Mouse (Mus musculus) kidney, embryonic 15.5 days (tissue): ENCODE measurements around the gene Kiz. TPM values are rescaled to one million over a fixed set of nuclear protein-coding genes. Genes with fewer than 3 reads are reported as not detected.

Source experiments
- ATAC-seq: fragments of 200-750 bp; cut with Nextera tagmentation; replicated peaks from 2 replicates; pipeline ENCODE4 v1.8.0; 2017; ENCODE audit warnings: moderate TSS enrichment; ENCODE audit not compliant: low FRiP score
- H3K27ac ChIP-seq: fragments of 300-500 bp; sonication (generic); 2 replicates; pipeline ENCODE4 v1.5.1; 2015; ENCODE audit warnings: mild to moderate bottlenecking, inconsistent platforms
- H3K27me3 ChIP-seq: fragments of 300-500 bp; sonication (generic); 2 replicates; pipeline ENCODE4 v1.6.1; 2015; ENCODE audit warnings: inconsistent platforms
- H3K36me3 ChIP-seq: fragments of 300-500 bp; sonication (generic); 2 replicates; pipeline ENCODE4 v1.6.1; 2015; ENCODE audit warnings: inconsistent platforms
- H3K4me1 ChIP-seq: fragments of 300-500 bp; sonication (generic); 2 replicates; pipeline ENCODE4 v1.6.1; 2015; ENCODE audit warnings: inconsistent platforms
- H3K4me2 ChIP-seq: fragments of 300-500 bp; sonication (generic); 2 replicates; pipeline ENCODE4 v1.6.1; 2015; ENCODE audit warnings: moderate library complexity, mild to moderate bottlenecking, inconsistent platforms
- H3K4me3 ChIP-seq: fragments of 300-500 bp; sonication (generic); replicated peaks from 2 replicates; pipeline ENCODE4 v1.5.1; 2015; ENCODE audit warnings: mild to moderate bottlenecking, inconsistent platforms
- H3K9ac ChIP-seq: fragments of 300-500 bp; sonication (generic); 2 replicates; pipeline ENCODE4 v1.6.1; 2015; ENCODE audit warnings: mild to moderate bottlenecking, inconsistent platforms
- H3K9me3 ChIP-seq: fragments of 300-500 bp; sonication (generic); replicated peaks from 2 replicates; pipeline ENCODE4 v1.6.1; 2016; ENCODE audit warnings: inconsistent platforms
- WGBS: fragments of 180-500 bp; shearing (Covaris S2); methylation state at CpG from one replicate; pipeline ENCODE4 v1.1.7; 2015; ENCODE audit warnings: mixed read lengths; 5-methylcytosine and 5-hydroxymethylcytosine counted together
- polyA plus RNA-seq: library from polyadenylated mRNA; unstranded; fragments of >200 nt; fragmentation: Nextera tagmentation; extraction: Ambion mirVana; gene quantifications from 2 replicates; pipeline ENCODE4 v1.2.1, GENCODE M21; 2015

The Kiz gene
- polyA plus RNA-seq, 1 experiment from 2014 or later, result 33.5 TPM

DNA sequence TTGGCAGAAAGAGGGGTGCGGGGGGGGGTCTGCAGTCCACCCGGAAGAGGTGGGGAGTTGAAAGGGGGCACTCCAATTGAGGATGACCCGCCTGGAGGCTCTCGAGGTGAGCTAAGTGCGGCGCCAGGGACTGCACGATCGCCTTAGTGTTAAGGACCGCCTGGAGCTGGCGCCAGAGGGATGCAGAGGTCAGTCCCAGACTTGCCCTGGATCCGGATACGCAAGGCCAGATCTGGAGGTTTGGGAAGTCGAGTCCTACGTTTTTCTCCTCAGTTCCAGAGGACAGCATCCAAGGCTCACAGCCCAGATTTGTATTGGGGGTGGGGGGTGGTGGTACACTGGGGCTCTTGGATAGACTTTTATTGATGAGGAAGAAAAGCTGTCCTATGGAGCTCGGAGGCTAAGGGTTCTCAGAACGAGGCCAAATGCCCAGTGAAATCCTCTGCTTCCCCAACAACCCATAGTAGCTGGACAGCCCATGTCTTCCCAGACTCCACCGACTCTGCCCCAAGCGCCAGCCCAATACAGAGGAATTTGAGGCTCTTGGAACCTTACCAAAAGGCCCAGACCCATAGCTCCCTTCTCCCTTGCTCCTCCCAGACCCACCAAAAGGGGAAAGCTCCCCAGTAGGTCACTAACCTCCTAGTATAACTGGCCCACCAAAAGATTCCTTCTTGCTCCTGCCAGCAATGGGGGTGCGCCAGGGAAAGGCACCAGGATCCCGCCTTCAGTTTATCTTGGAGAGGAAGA, 20.2 kb upstream of the Kiz start:
- H3K4me2 ChIP-seq, result peak overlapping the region; percentile 53
- H3K27me3 ChIP-seq, result peaks cover 97% of the 10 kb centered on the region
- peak; percentile 60 for ATAC-seq
- no peak overlapping the region for H3K27ac ChIP-seq
- peaks cover 25% of the 10 kb centered on the region for H3K4me1 ChIP-seq
- no peak overlapping the region for H3K9ac ChIP-seq
- no peaks in the 10 kb centered on the region for H3K9me3 ChIP-seq
- peak overlapping the region; percentile 32 for H3K4me3 ChIP-seq
- no peaks in the 10 kb centered on the region for H3K36me3 ChIP-seq
- 4% methylated on average over 20 of the region's 20 CpGs for WGBS

DNA sequence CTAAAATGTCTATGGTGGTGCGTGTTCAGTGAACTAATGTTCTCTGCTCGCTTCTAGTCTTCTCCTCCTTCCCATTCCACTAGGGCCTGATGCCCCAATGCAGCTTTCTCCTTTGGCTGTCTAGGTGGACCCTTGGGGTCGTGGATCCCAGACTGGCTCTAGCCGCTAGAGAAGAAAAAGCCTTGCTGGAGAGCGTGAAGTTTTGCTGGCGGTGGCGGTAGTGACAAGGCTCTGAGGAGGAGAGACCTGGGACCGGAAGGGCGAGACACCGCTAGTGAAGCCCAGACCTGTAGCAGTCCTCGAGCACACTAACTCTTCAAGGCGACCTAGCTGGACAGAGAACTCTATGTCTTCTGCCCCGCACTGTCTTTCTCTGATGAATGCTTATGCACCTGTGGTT, 19.4 kb upstream of the Kiz start:
- Histone ChIP-seq H3K4me3 (no peak overlapping the region), H3K9ac (no peak overlapping the region), H3K36me3 (no peaks in the 10 kb centered on the region), H3K4me1 (peaks cover 25% of the 10 kb centered on the region), H3K4me2 (no peak overlapping the region), H3K27me3 (peaks cover 97% of the 10 kb centered on the region), H3K9me3 (no peaks in the 10 kb centered on the region), H3K27ac (no peak overlapping the region)
- ATAC-seq, result no peak
- 2% methylated on average over 13 of the region's 13 CpGs for WGBS

DNA sequence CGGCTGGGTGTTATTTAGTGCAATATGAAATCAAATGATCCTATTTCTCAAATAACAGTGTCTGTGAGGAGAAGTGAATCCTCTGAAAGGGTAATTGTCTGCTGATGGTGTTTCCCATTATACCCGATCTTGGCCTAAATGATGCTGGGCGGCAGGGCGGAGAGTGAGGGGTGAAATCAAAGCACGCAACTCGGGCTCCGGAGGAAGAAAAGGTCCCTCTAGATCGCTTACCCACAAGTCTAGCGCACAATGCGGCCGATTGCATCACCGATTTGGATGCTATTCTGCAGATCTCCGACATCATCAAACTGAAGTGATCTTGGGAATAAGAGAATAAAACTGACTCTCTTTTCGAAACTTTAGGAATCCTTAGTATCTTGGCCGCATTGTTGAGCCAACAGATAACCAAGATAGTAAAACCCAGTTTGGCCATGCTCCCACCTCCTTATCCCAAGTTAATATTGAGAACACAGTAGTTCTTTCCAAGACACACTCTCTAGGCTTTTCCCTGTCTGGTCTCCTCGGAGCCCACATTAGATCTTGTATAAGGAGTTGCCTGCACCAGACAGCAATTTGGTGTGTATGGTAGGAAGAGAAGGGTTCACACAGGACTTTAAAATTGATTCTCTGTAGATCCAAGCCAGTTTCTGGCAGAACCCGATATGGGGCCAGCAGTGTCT, 18.7 kb upstream of the Kiz start:
- no peak overlapping the region for H3K4me2 ChIP-seq
- no peaks in the 10 kb centered on the region for H3K36me3 ChIP-seq
- WGBS, result 2% methylated on average over 17 of the region's 17 CpGs
- no peak for ATAC-seq
- H3K4me3 ChIP-seq, result no peak overlapping the region
- H3K9me3 ChIP-seq, result no peaks in the 10 kb centered on the region
- no peak overlapping the region for H3K9ac ChIP-seq
- no peak overlapping the region for H3K27ac ChIP-seq
- H3K4me1 ChIP-seq, result peaks cover 25% of the 10 kb centered on the region
- H3K27me3 ChIP-seq, result peaks cover 100% of the 10 kb centered on the region

DNA sequence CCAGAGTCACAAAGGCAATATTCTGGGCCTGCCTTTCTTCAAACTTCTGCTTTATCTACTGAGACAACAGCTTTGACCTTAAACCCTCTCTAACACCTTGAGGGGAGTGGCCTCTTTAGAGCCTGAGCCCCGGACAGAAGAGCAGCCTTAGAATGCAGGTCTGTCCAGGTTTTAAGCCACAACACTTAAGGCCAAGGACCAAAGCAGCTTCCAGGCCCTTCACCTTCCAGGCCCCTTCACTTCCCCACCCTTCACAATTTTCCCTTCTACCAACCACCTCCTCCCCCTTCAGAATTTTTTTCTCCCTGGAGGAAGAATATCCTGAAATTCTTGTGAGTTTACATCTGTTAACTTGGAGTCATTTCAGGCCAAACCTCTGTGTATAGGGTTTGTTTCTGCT, 18.0 kb upstream of the Kiz start:
- WGBS, result 4% methylated on average over 1 of the region's 1 CpGs
- no peak overlapping the region for H3K9ac ChIP-seq
- peaks cover 25% of the 10 kb centered on the region for H3K4me1 ChIP-seq
- H3K36me3 ChIP-seq, result no peaks in the 10 kb centered on the region
- no peaks in the 10 kb centered on the region for H3K9me3 ChIP-seq
- peaks cover 100% of the 10 kb centered on the region for H3K27me3 ChIP-seq
- H3K4me2 ChIP-seq, result no peak overlapping the region
- no peak overlapping the region for H3K4me3 ChIP-seq
- no peak overlapping the region for H3K27ac ChIP-seq
- no peak for ATAC-seq

DNA sequence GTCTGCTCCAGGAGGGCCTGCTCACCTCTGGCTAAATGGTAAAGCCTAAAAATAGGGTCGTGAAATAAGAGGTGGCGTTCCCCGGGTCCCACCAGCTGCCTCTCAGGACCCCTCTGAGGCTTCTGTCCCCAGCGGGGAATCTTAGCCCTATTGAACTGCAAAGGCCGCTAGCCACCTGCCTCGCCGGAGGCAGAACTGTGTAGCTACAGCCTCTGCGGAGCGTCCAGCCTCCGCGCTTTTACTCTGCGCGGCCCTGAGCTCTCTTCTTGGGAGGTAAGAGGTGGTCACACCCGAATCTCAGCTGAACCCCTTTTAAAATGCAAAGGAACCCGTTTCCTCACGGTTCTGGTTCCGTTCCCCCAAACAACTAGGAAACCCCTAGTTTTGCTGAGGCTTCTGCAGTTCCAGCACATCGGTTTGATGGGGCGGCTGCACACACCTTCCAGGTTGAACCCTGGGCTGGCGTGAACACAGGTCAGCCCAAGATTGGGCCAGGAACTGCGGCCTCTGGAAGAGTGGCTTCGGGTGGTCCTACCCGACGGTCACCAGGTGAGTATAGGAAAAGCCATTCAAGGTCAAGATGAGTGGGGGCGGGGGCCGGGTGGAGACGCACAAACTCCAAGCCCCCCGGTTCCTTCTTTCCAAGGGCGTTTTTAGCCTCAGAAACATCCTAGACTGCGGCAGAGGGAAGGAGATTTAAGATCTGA, 16.9 kb upstream of the Kiz start:
- 1% methylated on average over 30 of the region's 30 CpGs for WGBS
- ATAC-seq, result no peak; the same call in 1 of the 2 replicates
- no peaks in the 10 kb centered on the region for H3K36me3 ChIP-seq
- H3K9me3 ChIP-seq, result no peaks in the 10 kb centered on the region
- H3K4me3 ChIP-seq, result 0 out of 2 replicates have a peak overlapping the region, but pooled peaks have one; percentile 10
- H3K4me2 ChIP-seq, result no peak overlapping the region
- peaks cover 24% of the 10 kb centered on the region for H3K4me1 ChIP-seq
- H3K27me3 ChIP-seq, result peaks cover 94% of the 10 kb centered on the region
- H3K9ac ChIP-seq, result no peak overlapping the region
- H3K27ac ChIP-seq, result no peak overlapping the region

DNA sequence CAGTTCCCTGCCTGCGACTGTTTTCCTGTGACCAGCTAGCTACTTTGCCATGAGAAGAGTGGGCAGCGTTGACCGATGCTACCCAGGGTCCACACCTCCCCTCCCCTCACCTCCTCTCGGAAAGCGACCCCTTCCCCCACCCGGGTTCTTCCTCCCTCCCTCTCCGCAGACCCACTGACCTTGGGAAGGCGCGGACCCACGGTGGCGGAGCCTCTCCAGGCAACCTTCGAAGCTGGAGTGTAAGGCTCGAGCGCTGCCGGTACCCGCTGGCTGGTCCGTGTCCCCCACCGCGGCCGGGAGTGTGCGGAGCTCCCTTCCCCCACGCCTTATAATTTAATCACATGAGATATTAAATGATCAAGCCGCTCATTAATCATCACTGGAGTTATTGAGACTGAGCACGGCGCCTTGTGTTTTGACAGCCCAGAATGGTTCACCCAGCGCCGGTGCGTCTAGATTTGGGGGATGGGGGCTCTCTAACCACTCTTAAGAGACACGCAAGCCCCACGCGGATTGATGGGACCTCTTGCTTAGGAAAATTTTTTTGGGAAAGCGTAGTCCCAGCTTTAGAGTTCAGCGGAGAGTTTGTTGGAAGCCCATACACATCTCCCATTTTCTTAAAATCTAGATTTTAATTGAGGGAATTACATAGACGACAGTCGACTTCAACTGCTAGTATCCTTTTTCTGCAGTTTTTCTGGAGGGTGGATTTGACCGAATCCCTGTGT, 16.2 kb upstream of the Kiz start:
- H3K27me3 ChIP-seq, result peaks cover 90% of the 10 kb centered on the region

DNA sequence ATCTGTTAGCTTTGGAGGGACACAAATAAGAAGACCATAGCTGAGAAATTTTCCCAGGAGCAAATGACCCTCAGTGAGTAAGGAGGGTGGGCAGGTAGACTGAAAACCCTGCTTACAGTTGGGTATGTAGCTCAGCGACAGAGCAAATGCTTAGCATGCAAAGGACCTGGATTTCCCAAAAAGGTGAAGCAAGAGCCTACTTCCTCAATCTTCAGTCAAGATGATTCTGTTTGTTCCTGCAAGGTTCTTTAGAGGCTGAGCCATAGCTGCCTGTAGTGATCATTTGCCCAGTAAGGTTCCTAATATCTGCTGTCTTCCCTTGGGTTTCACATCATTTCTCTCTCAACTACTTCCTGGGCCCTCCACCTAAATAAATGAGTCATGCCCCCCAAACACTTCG, 7.8 kb upstream of the Kiz start:
- Histone ChIP-seq H3K36me3 (no peaks in the 10 kb centered on the region), H3K4me2 (no peak overlapping the region), H3K27ac (no peak overlapping the region), H3K4me1 (no peaks in the 10 kb centered on the region), H3K9ac (no peak overlapping the region), H3K4me3 (no peak overlapping the region), H3K9me3 (no peaks in the 10 kb centered on the region), H3K27me3 (peaks cover 11% of the 10 kb centered on the region; the same call in 1 of the 2 replicates)
- no peak for ATAC-seq
- 89% methylated on average over 2 of the region's 2 CpGs for WGBS

More for the DNA sequence above, 16.2 kb upstream of the Kiz start:
- Histone ChIP-seq H3K36me3 (no peaks in the 10 kb centered on the region), H3K9ac (no peak overlapping the region), H3K4me1 (peaks cover 19% of the 10 kb centered on the region), H3K4me3 (0 out of 2 replicates have a peak overlapping the region, but pooled peaks have one; percentile 10), H3K9me3 (no peaks in the 10 kb centered on the region), H3K27ac (no peak overlapping the region), H3K4me2 (peak overlapping the region; percentile 23; the same call in 1 of the 2 replicates)
- ATAC-seq, result no peak; the same call in 1 of the 2 replicates
- WGBS, result 3% methylated on average over 36 of the region's 36 CpGs

DNA sequence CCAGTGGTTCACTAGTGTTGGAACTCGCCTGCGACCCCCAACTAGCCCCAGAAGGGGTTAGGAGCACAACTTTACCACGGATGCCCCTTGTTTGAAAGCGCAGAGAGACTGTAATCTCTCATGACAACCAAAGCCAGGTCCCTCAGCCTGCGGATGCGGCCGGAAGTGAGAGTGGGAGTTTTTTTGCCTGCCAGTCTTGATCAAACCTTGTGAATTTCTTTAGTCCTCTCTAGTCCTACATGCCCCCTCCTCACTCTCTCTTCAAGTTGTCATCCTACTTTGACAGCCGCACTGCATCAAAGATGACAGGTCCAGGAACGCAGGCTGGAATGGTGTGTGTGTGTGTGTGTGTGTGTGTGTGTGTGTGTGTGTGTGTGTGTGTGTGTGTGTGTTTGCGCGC, 456 bp downstream of the Kiz start:
- Histone ChIP-seq H3K4me1 (peaks cover 5% of the 10 kb centered on the region; the same call in 1 of the 2 replicates), H3K27ac (peak overlapping the region; percentile 70), H3K4me3 (peak overlapping the region; percentile 93), H3K4me2 (peak overlapping the region; percentile 63), H3K27me3 (no peaks in the 10 kb centered on the region), H3K9ac (peak overlapping the region; percentile 84), H3K9me3 (no peaks in the 10 kb centered on the region), H3K36me3 (no peaks in the 10 kb centered on the region)
- WGBS, result 3% methylated on average over 11 of the region's 11 CpGs
- ATAC-seq, result peak; percentile 61; the same call in 1 of the 2 replicates

DNA sequence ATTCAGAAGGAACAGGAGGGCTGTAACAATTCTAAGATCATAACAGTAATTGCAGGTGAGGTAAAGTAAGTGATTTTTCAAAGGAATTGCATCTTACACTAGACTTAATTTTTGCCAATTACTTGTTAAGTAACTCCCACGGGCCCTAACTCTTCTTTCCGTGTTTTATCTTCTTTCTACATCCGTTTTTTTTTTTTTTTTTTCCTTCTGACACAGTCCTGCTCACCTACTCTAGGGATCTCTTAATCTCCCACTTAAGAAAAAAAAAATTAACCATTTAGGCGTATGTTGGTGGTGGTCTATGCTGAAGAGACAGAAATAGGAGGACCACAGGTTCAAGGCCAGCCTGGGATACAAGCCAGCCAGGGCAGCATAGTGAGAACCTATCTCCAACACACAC, 1.2 kb downstream of the Kiz start:
- Histone ChIP-seq H3K4me2 (no peak overlapping the region), H3K27me3 (no peaks in the 10 kb centered on the region), H3K9me3 (no peaks in the 10 kb centered on the region), H3K9ac (no peak overlapping the region), H3K4me3 (no peak overlapping the region), H3K27ac (no peak overlapping the region), H3K36me3 (peaks cover 2% of the 10 kb centered on the region), H3K4me1 (peaks cover 5% of the 10 kb centered on the region; the same call in 1 of the 2 replicates)
- ATAC-seq, result no peak
- 47% methylated on average over 4 of the region's 4 CpGs for WGBS

DNA sequence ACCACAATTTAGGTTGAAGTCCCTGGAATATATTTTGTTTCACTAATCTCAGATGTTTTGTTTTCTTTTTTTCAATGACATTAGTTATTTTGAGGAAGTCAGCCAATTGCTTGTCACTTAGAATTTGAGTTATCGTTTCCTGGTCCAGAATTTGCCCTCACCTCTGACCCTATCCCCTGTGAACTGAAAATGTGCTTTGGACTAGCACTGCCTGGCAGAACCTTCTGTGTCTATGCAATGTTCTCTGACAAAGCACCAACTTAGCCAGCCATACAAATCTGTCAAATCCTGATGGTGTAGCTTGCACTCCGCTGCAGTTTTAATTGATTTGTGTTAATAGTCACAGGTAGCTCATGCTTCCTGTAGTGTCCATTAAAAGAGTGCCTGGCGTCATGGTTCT, 10.1 kb downstream of the Kiz start:
- WGBS, result 53% methylated on average over 3 of the region's 3 CpGs
- Histone ChIP-seq H3K4me3 (no peak overlapping the region), H3K27me3 (no peaks in the 10 kb centered on the region), H3K4me1 (0 out of 2 replicates have a peak, but pooled peaks cover 6% of the 10 kb centered on the region), H3K27ac (no peak overlapping the region), H3K9ac (no peak overlapping the region), H3K9me3 (no peaks in the 10 kb centered on the region), H3K4me2 (no peak overlapping the region), H3K36me3 (peaks cover 11% of the 10 kb centered on the region)
- no peak for ATAC-seq
